Mouse (Mus musculus) embryonic facial prominence, embryonic 11.5 days (tissue): ENCODE measurements at regions not wholly inside any gene's neighbourhood (a gene's known extent, or its start where the extent isn't known, plus 50 kb on each side); places are given as distances from the start of the nearest gene placed in this dataset.

Experiments
- ATAC-seq: fragments of 200-750 bp; cut with Nextera tagmentation; replicated peaks from 2 replicates; pipeline ENCODE4 v1.8.0; 2017; ENCODE audit warnings: low read depth; ENCODE audit not compliant: insufficient number of reproducible peaks, low FRiP score, low TSS enrichment
- DNase-seq: peaks from one replicate; pipeline ENCODE4 v3.0.0-alpha.2; 2015; ENCODE audit warnings: low spot score
- H3K27ac ChIP-seq: fragments of 300-500 bp; sonication (generic); replicated peaks from 2 replicates; pipeline ENCODE4 v1.5.1; 2014; ENCODE audit warnings: mild to moderate bottlenecking, low read depth, low read length, control low read depth
- H3K27me3 ChIP-seq: fragments of 300-500 bp; sonication (generic); 2 replicates; pipeline ENCODE4 v1.6.1; 2014; ENCODE audit warnings: mild to moderate bottlenecking, low read length, moderate library complexity, mixed read lengths; ENCODE audit not compliant: control insufficient read depth, insufficient read depth
- H3K36me3 ChIP-seq: fragments of 300-500 bp; sonication (generic); replicated peaks from 2 replicates; pipeline ENCODE4 v1.6.1; 2014; ENCODE audit warnings: low read depth, mild to moderate bottlenecking, low read length, moderate library complexity, mixed read lengths; ENCODE audit not compliant: control insufficient read depth, insufficient read depth
- H3K4me1 ChIP-seq: fragments of 300-500 bp; sonication (generic); 2 replicates; pipeline ENCODE4 v1.6.1; 2014; ENCODE audit warnings: low read length, mixed read lengths; ENCODE audit not compliant: control insufficient read depth, insufficient read depth
- H3K4me2 ChIP-seq: fragments of 300-500 bp; sonication (generic); 2 replicates; pipeline ENCODE4 v1.6.1; 2014; ENCODE audit warnings: low read depth, mild to moderate bottlenecking, control low read depth, low read length, moderate library complexity
- H3K4me3 ChIP-seq: fragments of 300-500 bp; sonication (generic); 2 replicates; pipeline ENCODE4 v1.5.1; 2014; ENCODE audit warnings: low read depth, low read length, control low read depth
- H3K9ac ChIP-seq: fragments of 300-500 bp; sonication (generic); replicated peaks from 2 replicates; pipeline ENCODE4 v1.6.1; 2014; ENCODE audit warnings: mild to moderate bottlenecking, control low read depth, low read length
- H3K9me3 ChIP-seq: fragments of 300-500 bp; sonication (generic); replicated peaks from 2 replicates; pipeline ENCODE4 v1.6.1; 2016; ENCODE audit warnings: mild to moderate bottlenecking, low read length, inconsistent platforms, mixed read lengths; ENCODE audit not compliant: control insufficient read depth
- WGBS: fragments of 180-500 bp; shearing (Covaris S2); extraction: QIAGEN DNeasy Blood & Tissue Kit; methylation state at CpG from one replicate; pipeline ENCODE4 v1.1.7; 2014; 5-methylcytosine and 5-hydroxymethylcytosine counted together

DNA sequence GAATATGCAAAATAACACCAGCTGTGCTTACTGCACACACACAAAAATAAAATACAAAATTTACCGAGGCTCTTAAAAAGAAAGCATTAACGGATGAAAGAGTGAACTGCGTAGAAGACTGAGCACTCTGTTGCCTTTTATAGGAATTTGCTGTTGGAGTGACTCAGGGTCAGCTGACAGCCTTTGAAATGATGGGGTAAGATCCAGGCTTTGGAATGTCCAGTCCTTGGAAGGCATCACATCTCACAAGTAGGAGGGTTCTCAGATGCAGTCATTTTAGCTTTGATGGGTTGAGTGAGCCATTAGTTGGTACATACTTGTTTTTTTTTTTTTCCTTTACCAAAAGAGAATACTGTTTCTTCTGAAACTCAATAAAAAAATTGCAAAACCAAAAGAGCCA is 387.4 kb downstream of the Gm21750 start:
- 91% methylated on average over 3 of the region's 3 CpGs for WGBS
- H3K4me3 ChIP-seq, result no peak overlapping the region
- no peak overlapping the region for H3K9ac ChIP-seq
- no peaks in the 10 kb centered on the region for H3K9me3 ChIP-seq
- DNase-seq, result no peak
- H3K27ac ChIP-seq, result no peak overlapping the region
- H3K27me3 ChIP-seq, result no peaks in the 10 kb centered on the region
- H3K4me1 ChIP-seq, result no peaks in the 10 kb centered on the region
- ATAC-seq, result no peak
- no peaks in the 10 kb centered on the region for H3K36me3 ChIP-seq
- no peak overlapping the region for H3K4me2 ChIP-seq

GRCm38 (mm10) chr14:74066051-74066450 is 405.0 kb downstream of the Gm21750 start:
- no peak overlapping the region for H3K4me2 ChIP-seq
- no peaks in the 10 kb centered on the region for H3K27me3 ChIP-seq
- H3K36me3 ChIP-seq, result no peaks in the 10 kb centered on the region
- DNase-seq (no peak), ATAC-seq (no peak)
- H3K9ac ChIP-seq, result no peak overlapping the region
- H3K9me3 ChIP-seq, result no peaks in the 10 kb centered on the region
- H3K4me1 ChIP-seq, result no peaks in the 10 kb centered on the region
- H3K4me3 ChIP-seq, result no peak overlapping the region
- H3K27ac ChIP-seq, result no peak overlapping the region

GRCm38 (mm10) chr14:74093016-74093415 is 432.0 kb downstream of the Gm21750 start:
- DNase-seq (no peak), ATAC-seq (no peak)
- H3K36me3 ChIP-seq, result no peaks in the 10 kb centered on the region
- no peak overlapping the region for H3K27ac ChIP-seq
- no peak overlapping the region for H3K9ac ChIP-seq
- H3K9me3 ChIP-seq, result no peaks in the 10 kb centered on the region
- 60% methylated on average over 2 of the region's 2 CpGs for WGBS
- H3K4me1 ChIP-seq, result no peaks in the 10 kb centered on the region
- H3K4me2 ChIP-seq, result no peak overlapping the region
- H3K27me3 ChIP-seq, result no peaks in the 10 kb centered on the region
- H3K4me3 ChIP-seq, result no peak overlapping the region

DNA sequence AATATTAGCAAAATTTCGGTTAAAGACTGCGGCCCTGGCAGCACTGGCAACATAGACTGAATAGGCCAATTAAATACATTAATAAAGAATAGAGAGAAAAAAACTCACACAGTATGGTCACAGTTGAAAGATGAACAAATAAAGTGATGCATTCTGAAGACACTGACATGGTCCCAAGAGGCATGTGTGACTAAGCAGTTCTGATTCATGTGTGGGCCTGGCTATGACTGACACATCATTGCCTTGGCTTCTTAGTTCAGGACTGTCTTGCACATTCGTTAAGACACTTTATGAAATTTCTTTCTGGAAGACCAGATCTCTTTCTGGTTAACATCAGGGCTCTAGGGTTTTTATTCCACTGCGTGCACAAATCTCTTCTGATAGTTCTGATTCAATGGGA is 438.7 kb downstream of the Gm21750 start:
- ATAC-seq (no peak), DNase-seq (no peak)
- Histone ChIP-seq H3K4me2 (no peak overlapping the region), H3K4me1 (no peaks in the 10 kb centered on the region), H3K27me3 (no peaks in the 10 kb centered on the region), H3K36me3 (no peaks in the 10 kb centered on the region), H3K27ac (no peak overlapping the region), H3K9me3 (no peaks in the 10 kb centered on the region), H3K9ac (no peak overlapping the region), H3K4me3 (no peak overlapping the region)
- WGBS, result 88% methylated on average over 4 of the region's 4 CpGs

- Histone ChIP-seq H3K27ac (no peak overlapping the region), H3K4me1 (no peaks in the 10 kb centered on the region), H3K9ac (no peak overlapping the region), H3K36me3 (no peaks in the 10 kb centered on the region), H3K4me2 (no peak overlapping the region), H3K4me3 (no peak overlapping the region), H3K9me3 (no peaks in the 10 kb centered on the region), H3K27me3 (no peaks in the 10 kb centered on the region)
- DNase-seq (no peak), ATAC-seq (no peak)
- WGBS, result 87% methylated on average over 2 of the region's 2 CpGs
Measured at GRCm38 (mm10) chr14:74112603-74113002, 451.6 kb downstream of the Gm21750 start.

GRCm38 (mm10) chr14:74113116-74113515 is 452.1 kb downstream of the Gm21750 start:
- Histone ChIP-seq H3K4me2 (no peak overlapping the region), H3K4me1 (no peaks in the 10 kb centered on the region), H3K9me3 (no peaks in the 10 kb centered on the region), H3K36me3 (no peaks in the 10 kb centered on the region), H3K27me3 (no peaks in the 10 kb centered on the region), H3K9ac (no peak overlapping the region), H3K27ac (no peak overlapping the region), H3K4me3 (no peak overlapping the region)
- DNase-seq (no peak), ATAC-seq (no peak)
- 65% methylated on average over 5 of the region's 5 CpGs for WGBS

DNA sequence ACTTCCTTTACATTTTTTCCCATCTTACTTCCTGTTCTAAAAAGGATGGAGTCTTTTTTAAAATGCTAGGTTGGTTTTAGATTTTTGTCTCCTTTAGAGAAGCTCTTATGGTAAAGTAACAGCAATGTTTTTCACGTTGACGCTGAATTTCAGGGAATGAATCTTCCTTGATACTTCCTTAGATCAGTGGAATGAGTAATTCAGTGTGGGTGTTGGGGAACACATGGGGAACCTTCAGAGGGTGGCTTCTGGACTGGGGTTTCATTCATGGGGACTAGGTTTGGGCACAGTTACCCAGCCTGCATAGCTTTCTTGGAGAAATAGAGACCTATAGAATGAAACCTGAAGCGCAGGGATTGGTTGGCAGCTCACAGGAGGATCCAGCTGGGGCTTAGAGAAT is 452.5 kb downstream of the Gm21750 start:
- Histone ChIP-seq H3K27me3 (no peaks in the 10 kb centered on the region), H3K9me3 (no peaks in the 10 kb centered on the region), H3K9ac (no peak overlapping the region), H3K27ac (no peak overlapping the region), H3K4me2 (no peak overlapping the region), H3K36me3 (no peaks in the 10 kb centered on the region), H3K4me1 (no peaks in the 10 kb centered on the region), H3K4me3 (no peak overlapping the region)
- no peak for ATAC-seq
- 74% methylated on average over 3 of the region's 3 CpGs for WGBS
- no peak for DNase-seq

DNA sequence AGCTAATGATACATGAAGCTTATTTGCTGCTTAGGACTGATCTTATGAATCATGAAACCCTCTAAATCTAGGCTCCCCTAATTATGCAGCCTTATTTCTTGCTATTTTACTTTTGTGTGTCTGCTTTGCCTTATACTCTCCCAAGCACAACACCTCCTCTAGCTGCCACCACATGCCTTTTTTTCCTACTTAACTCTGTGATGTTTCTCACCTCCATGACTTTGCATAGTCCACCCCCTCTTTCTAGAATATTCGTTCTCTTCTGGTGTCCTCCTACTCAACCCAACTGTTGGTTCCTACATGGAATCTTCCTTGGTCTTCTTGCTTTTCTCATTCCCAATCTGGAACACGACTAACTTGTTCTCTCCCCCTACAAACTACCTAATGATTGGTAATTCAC is 456.7 kb downstream of the Gm21750 start:
- no peak for DNase-seq
- Histone ChIP-seq H3K9ac (no peak overlapping the region), H3K27ac (no peak overlapping the region), H3K9me3 (no peaks in the 10 kb centered on the region), H3K4me3 (no peak overlapping the region), H3K36me3 (no peaks in the 10 kb centered on the region), H3K4me1 (no peaks in the 10 kb centered on the region), H3K27me3 (no peaks in the 10 kb centered on the region), H3K4me2 (no peak overlapping the region)
- 76% methylated on average over 2 of the region's 2 CpGs for WGBS
- ATAC-seq, result no peak
